Mouse (Mus musculus): ENCODE results near the gene Gatd1. TPM values are rescaled to one million over a fixed set of nuclear protein-coding genes. Genes with fewer than 3 reads are reported as not detected.

The Gatd1 gene
- polyA plus RNA-seq, 1 experiment from 2014 or later: 57.0 TPM

- no peak overlapping the region for H3K27ac ChIP-seq (ENCODE audit: low read length)
- no peaks in the 10 kb centered on the region for H3K27me3 ChIP-seq (ENCODE audit: control insufficient read depth, insufficient read depth, low read depth, low read length)
- no peak overlapping the region for H3K4me2 ChIP-seq (ENCODE audit: low read depth, low read length)
- H3K4me1 ChIP-seq (replicated peaks; ENCODE audit: control insufficient read depth, insufficient read depth, low read length): peaks cover 16% of the 10 kb centered on the region; the same call in 1 of the 2 replicates
- H3K4me3 ChIP-seq (ENCODE audit: low read length): no peak overlapping the region
- WGBS: 94% methylated on average over 9 of the region's 9 CpGs
- H3K36me3 ChIP-seq (ENCODE audit: control insufficient read depth, insufficient read depth, low read length): peaks cover 12% of the 10 kb centered on the region
- H3K9ac ChIP-seq (ENCODE audit: low read length): no peak overlapping the region
- no peaks in the 10 kb centered on the region for H3K9me3 ChIP-seq (ENCODE audit: control insufficient read depth, low read length)
- ATAC-seq (ENCODE audit: low read depth): no peak
These were observed 16.8 kb upstream of the Gatd1 start for GRCm38 (mm10) chr7:141430585-141431240.

GRCm38 (mm10) chr7:141429840-141430584 lies 16.1 kb upstream of the Gatd1 start:
- peaks cover 12% of the 10 kb centered on the region for H3K36me3 ChIP-seq (ENCODE audit: control insufficient read depth, insufficient read depth, low read length)
- no peak overlapping the region for H3K9ac ChIP-seq (ENCODE audit: low read length)
- no peak overlapping the region for H3K4me2 ChIP-seq (ENCODE audit: low read depth, low read length)
- ATAC-seq (ENCODE audit: low read depth): no peak
- H3K4me1 ChIP-seq (replicated peaks; ENCODE audit: control insufficient read depth, insufficient read depth, low read length): peaks cover 13% of the 10 kb centered on the region; the same call in 1 of the 2 replicates
- H3K27me3 ChIP-seq (ENCODE audit: control insufficient read depth, insufficient read depth, low read depth, low read length): no peaks in the 10 kb centered on the region
- H3K27ac ChIP-seq (ENCODE audit: low read length): no peak overlapping the region
- 54% methylated on average over 9 of the region's 9 CpGs for WGBS
- H3K4me3 ChIP-seq (ENCODE audit: low read length): no peak overlapping the region
- H3K9me3 ChIP-seq (ENCODE audit: control insufficient read depth, low read length): no peaks in the 10 kb centered on the region

- H3K36me3 ChIP-seq (ENCODE audit: control insufficient read depth, insufficient read depth, low read length): peaks cover 12% of the 10 kb centered on the region
- H3K4me2 ChIP-seq (ENCODE audit: low read depth, low read length): no peak within 1 kb of the TSS
- 3% methylated on average over 19 of the region's 19 CpGs for WGBS
- no peaks in the 10 kb centered on the region for H3K27me3 ChIP-seq (ENCODE audit: control insufficient read depth, insufficient read depth, low read depth, low read length)
- peaks cover 10% of the 10 kb centered on the region; the same call in 1 of the 2 replicates for H3K4me1 ChIP-seq (replicated peaks; ENCODE audit: control insufficient read depth, insufficient read depth, low read length)
- no peak within 1 kb of the TSS for H3K9ac ChIP-seq (ENCODE audit: low read length)
- H3K27ac ChIP-seq (ENCODE audit: low read length): no peak within 1 kb of the TSS
- no peaks in the 10 kb centered on the region for H3K9me3 ChIP-seq (ENCODE audit: control insufficient read depth, low read length)
- no peak within 1 kb of the TSS for H3K4me3 ChIP-seq (ENCODE audit: low read length)
- peak; percentile 24 for ATAC-seq (ENCODE audit: low read depth)
These were observed 15.4 kb upstream of the Gatd1 start, which contains the start of gene Cend1 for GRCm38 (mm10) chr7:141429310-141429709. Gene Cend1 (minus strand): TSS chr7:141429491.

- Histone ChIP-seq H3K27me3 (ENCODE audit: control insufficient read depth, insufficient read depth, low read depth, low read length) (no peaks in the 10 kb centered on the region), H3K9ac (ENCODE audit: low read length) (no peak overlapping the region), H3K9me3 (ENCODE audit: control insufficient read depth, low read length) (no peaks in the 10 kb centered on the region), H3K4me2 (ENCODE audit: low read depth, low read length) (no peak overlapping the region), H3K4me3 (ENCODE audit: low read length) (no peak overlapping the region), H3K36me3 (ENCODE audit: control insufficient read depth, insufficient read depth, low read length) (peaks cover 12% of the 10 kb centered on the region), H3K27ac (ENCODE audit: low read length) (no peak overlapping the region), H3K4me1 (replicated peaks; ENCODE audit: control insufficient read depth, insufficient read depth, low read length) (peaks cover 5% of the 10 kb centered on the region; the same call in 1 of the 2 replicates)
- no peak for ATAC-seq (ENCODE audit: low read depth)
- 55% methylated on average over 5 of the region's 5 CpGs for WGBS
These were observed 14.8 kb upstream of the Gatd1 start for GRCm38 (mm10) chr7:141428701-141429100.

- no peaks in the 10 kb centered on the region for H3K27me3 ChIP-seq (ENCODE audit: control insufficient read depth, insufficient read depth, low read depth, low read length)
- H3K4me1 ChIP-seq (replicated peaks; ENCODE audit: control insufficient read depth, insufficient read depth, low read length): peaks cover 5% of the 10 kb centered on the region; the same call in 1 of the 2 replicates
- H3K27ac ChIP-seq (ENCODE audit: low read length): no peak overlapping the region
- no peak overlapping the region for H3K4me3 ChIP-seq (ENCODE audit: low read length)
- WGBS: 71% methylated on average over 12 of the region's 12 CpGs
- H3K4me2 ChIP-seq (ENCODE audit: low read depth, low read length): no peak overlapping the region
- ATAC-seq (ENCODE audit: low read depth): no peak
- H3K9ac ChIP-seq (ENCODE audit: low read length): no peak overlapping the region
- no peaks in the 10 kb centered on the region for H3K9me3 ChIP-seq (ENCODE audit: control insufficient read depth, low read length)
- peaks cover 10% of the 10 kb centered on the region for H3K36me3 ChIP-seq (ENCODE audit: control insufficient read depth, insufficient read depth, low read length)
These were observed 13.2 kb upstream of the Gatd1 start for GRCm38 (mm10) chr7:141426948-141427730.

- Histone ChIP-seq H3K27me3 (ENCODE audit: control insufficient read depth, insufficient read depth, low read depth, low read length) (no peaks in the 10 kb centered on the region), H3K4me3 (ENCODE audit: low read length) (no peak overlapping the region)
- WGBS: 65% methylated on average over 4 of the region's 4 CpGs
These were observed 9.9 kb upstream of the Gatd1 start for GRCm38 (mm10) chr7:141423811-141424210.

GRCm38 (mm10) chr7:141420030-141420702 lies 6.2 kb upstream of the Gatd1 start:
- no peak overlapping the region for H3K4me2 ChIP-seq (ENCODE audit: low read depth, low read length)
- H3K27ac ChIP-seq (ENCODE audit: low read length): no peak overlapping the region
- ATAC-seq (ENCODE audit: low read depth): no peak
- no peaks in the 10 kb centered on the region for H3K4me1 ChIP-seq (replicated peaks; ENCODE audit: control insufficient read depth, insufficient read depth, low read length)
- no peaks in the 10 kb centered on the region for H3K27me3 ChIP-seq (ENCODE audit: control insufficient read depth, insufficient read depth, low read depth, low read length)
- H3K4me3 ChIP-seq (ENCODE audit: low read length): no peak overlapping the region
- no peak overlapping the region for H3K9ac ChIP-seq (ENCODE audit: low read length)
- WGBS: 67% methylated on average over 9 of the region's 9 CpGs
- H3K9me3 ChIP-seq (ENCODE audit: control insufficient read depth, low read length): no peaks in the 10 kb centered on the region
- no peaks in the 10 kb centered on the region for H3K36me3 ChIP-seq (ENCODE audit: control insufficient read depth, insufficient read depth, low read length)

More at GRCm38 (mm10) chr7:141423811-141424210, 9.9 kb upstream of the Gatd1 start:
- Histone ChIP-seq H3K27ac (ENCODE audit: low read length) (no peak overlapping the region), H3K4me2 (ENCODE audit: low read depth, low read length) (no peak overlapping the region), H3K9me3 (ENCODE audit: control insufficient read depth, low read length) (no peaks in the 10 kb centered on the region), H3K4me1 (replicated peaks; ENCODE audit: control insufficient read depth, insufficient read depth, low read length) (no peaks in the 10 kb centered on the region), H3K9ac (ENCODE audit: low read length) (no peak overlapping the region), H3K36me3 (ENCODE audit: control insufficient read depth, insufficient read depth, low read length) (no peaks in the 10 kb centered on the region)
- ATAC-seq (ENCODE audit: low read depth): no peak

GRCm38 (mm10) chr7:141418970-141419369 lies 5.0 kb upstream of the Gatd1 start:
- H3K4me2 ChIP-seq (ENCODE audit: low read depth, low read length): no peak overlapping the region
- H3K9me3 ChIP-seq (ENCODE audit: control insufficient read depth, low read length): no peaks in the 10 kb centered on the region
- 60% methylated on average over 7 of the region's 7 CpGs for WGBS
- peaks cover 4% of the 10 kb centered on the region; the same call in 1 of the 2 replicates for H3K4me1 ChIP-seq (replicated peaks; ENCODE audit: control insufficient read depth, insufficient read depth, low read length)
- H3K27ac ChIP-seq (ENCODE audit: low read length): no peak overlapping the region
- H3K4me3 ChIP-seq (ENCODE audit: low read length): no peak overlapping the region
- ATAC-seq (ENCODE audit: low read depth): no peak
- no peaks in the 10 kb centered on the region for H3K27me3 ChIP-seq (ENCODE audit: control insufficient read depth, insufficient read depth, low read depth, low read length)
- H3K9ac ChIP-seq (ENCODE audit: low read length): no peak overlapping the region
- H3K36me3 ChIP-seq (ENCODE audit: control insufficient read depth, insufficient read depth, low read length): no peaks in the 10 kb centered on the region

Measured in lung, embryonic 16.5 days (tissue).